Mouse (Mus musculus): ENCODE results near the gene Nr2c2.

Nr2c2 gene

GRCm38 (mm10) chr6:92126861-92127468 lies 35.8 kb downstream of the Nr2c2 start:
- no peak for DNase-seq (ENCODE audit: low spot score in 2 of 2)

GRCm38 (mm10) chr6:92131456-92131855 lies 40.3 kb downstream of the Nr2c2 start:
- no peak for DNase-seq (ENCODE audit: low spot score in 2 of 2)

- DNase-seq (ENCODE audit: low spot score in 2 of 2) = no peak
Measured at GRCm38 (mm10) chr6:92132021-92132911, 41.1 kb downstream of the Nr2c2 start.

- DNase-seq (ENCODE audit: low spot score in 2 of 2) = peak; percentile 49 to 54
Measured at GRCm38 (mm10) chr6:92133617-92134016, 42.4 kb downstream of the Nr2c2 start.

- peak; percentile 39 for DNase-seq (ENCODE audit: low spot score in 2 of 2)
Measured at GRCm38 (mm10) chr6:92136356-92136755, 45.2 kb downstream of the Nr2c2 start.

GRCm38 (mm10) chr6:92145881-92146280 lies 54.7 kb downstream of the Nr2c2 start:
- no peak for DNase-seq (ENCODE audit: low spot score in 2 of 2)

GRCm38 (mm10) chr6:92153774-92154173 lies 62.6 kb downstream of the Nr2c2 start:
- no peak for DNase-seq (ENCODE audit: low spot score in 2 of 2)

GRCm38 (mm10) chr6:92158801-92159200 lies 67.6 kb downstream of the Nr2c2 start:
- DNase-seq (ENCODE audit: low spot score in 2 of 2) = no peak

GRCm38 (mm10) chr6:92162724-92163123 lies 71.5 kb downstream of the Nr2c2 start:
- DNase-seq (ENCODE audit: low spot score in 2 of 2) = no peak

- no peak for DNase-seq (ENCODE audit: low spot score in 2 of 2)
Measured at GRCm38 (mm10) chr6:92176450-92176849, 85.3 kb downstream of the Nr2c2 start.

GRCm38 (mm10) chr6:92183621-92184131 lies 92.5 kb downstream of the Nr2c2 start, which contains the start of gene Mrps25:
TSS of gene Mrps25 (minus strand) at chr6:92184033.
- DNase-seq (ENCODE audit: low spot score in 2 of 2) = peak in 1 of 2 experiments; percentile 65

- DNase-seq (ENCODE audit: low spot score in 2 of 2) = no peak
Measured at GRCm38 (mm10) chr6:92184178-92184577, 93.0 kb downstream of the Nr2c2 start.

GRCm38 (mm10) chr6:92199414-92199813 lies 108.2 kb downstream of the Nr2c2 start:
- DNase-seq (ENCODE audit: low spot score in 2 of 2) = no peak

- DNase-seq (ENCODE audit: low spot score in 2 of 2) = no peak
Measured at GRCm38 (mm10) chr6:92214055-92214772, 123.0 kb downstream of the Nr2c2 start.

GRCm38 (mm10) chr6:92214773-92215449 lies 123.7 kb downstream of the Nr2c2 start, which contains the start of gene Rbsn:
TSS of gene Rbsn (minus strand) at chr6:92214925.
- peak; percentile 59 to 90 for DNase-seq (ENCODE audit: low spot score in 2 of 2)

GRCm38 (mm10) chr6:92219445-92219844 lies 128.3 kb downstream of the Nr2c2 start:
- DNase-seq (ENCODE audit: low spot score in 2 of 2) = peak in 1 of 2 experiments; percentile 60

- no peak for DNase-seq (ENCODE audit: low spot score in 2 of 2)
Measured at GRCm38 (mm10) chr6:92221604-92222003, 130.4 kb downstream of the Nr2c2 start.

- DNase-seq (ENCODE audit: low spot score in 2 of 2) = no peak
Measured at GRCm38 (mm10) chr6:92222021-92222420, 130.8 kb downstream of the Nr2c2 start.
